Comparison of ENCODE assay signal across 12 mouse cellular contexts in the genomic region with DNA sequence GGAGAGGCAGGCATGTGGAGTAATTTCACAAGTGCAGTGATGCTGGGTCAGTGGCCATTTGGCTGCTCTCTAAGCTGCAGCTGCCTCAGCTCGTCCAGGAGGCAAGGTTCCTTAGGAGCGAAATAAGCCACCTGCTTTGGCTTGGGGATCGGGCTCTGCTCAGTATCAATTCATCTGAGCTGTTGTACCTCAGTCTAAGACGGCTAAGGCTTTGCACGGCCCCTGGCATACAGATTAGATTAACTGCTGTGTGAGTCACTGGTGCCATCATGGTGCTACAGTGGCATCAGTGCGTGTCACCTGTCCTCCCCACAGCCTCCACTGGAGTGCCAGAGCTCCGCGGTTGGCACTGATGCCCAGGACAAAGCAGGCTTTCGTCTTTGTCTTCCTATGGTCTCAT.
"Had no signal": no experiment of that assay in that cellular context is flagged by ENCODE, and none has a peak within 500 bp of the region (broad histone marks: within the 10 kb centered on the region; RNA-seq: fewer than 3 reads in every experiment).

No protein-coding gene starts in this region.

- H3K27me3 ChIP-seq: limb, embryonic 13.5 days; liver, embryonic 15.5 days; neural tube, embryonic 12.5 days had no signal

- H3K4me3 ChIP-seq: limb, embryonic 13.5 days; liver, embryonic 15.5 days; midbrain, embryonic 10.5 days; neural tube, embryonic 12.5 days had no signal

- DNase-seq: kidney, postnatal 14 days; left cerebral cortex, postnatal 4 days; lung, adult 2 months; lung, postnatal 4 days; midbrain, embryonic 14.5 days; retina, postnatal 1 day; right cerebral cortex, postnatal 4 days; spleen, adult 18-20 months had no signal

- H3K9me3 ChIP-seq: limb, embryonic 13.5 days; liver, embryonic 15.5 days; midbrain, embryonic 10.5 days; neural tube, embryonic 12.5 days had no signal
